Mouse (Mus musculus) megakaryocyte, adult 5-6 weeks (primary cell): ENCODE results near the gene Aldh2. TPM values are rescaled to one million over a fixed set of nuclear protein-coding genes. Genes with fewer than 3 reads are reported as not detected.

Experiments
- ATAC-seq: 2 replicates; pipeline ENCODE4 v1.8.0; 2016; ENCODE audit warnings: mild to moderate bottlenecking, inconsistent platforms; ENCODE audit not compliant: poor library complexity, severe bottlenecking
- total RNA-seq, 2 experiments: library from RNA; stranded (forward) in 1 of 2; stranded (reverse) in 1 of 2; fragments of 153-499, 151-499 nt in 1 of 2; fragments of 221-1000, 200-1000 nt in 1 of 2; gene quantifications; 2 replicates each; pipeline versions ENCODE4 v1.2.3 to v1.2.4; 2015 to 2017

Aldh2 gene
- total RNA-seq, 2 experiments from 2014 or later, result 142 to 509 TPM

DNA sequence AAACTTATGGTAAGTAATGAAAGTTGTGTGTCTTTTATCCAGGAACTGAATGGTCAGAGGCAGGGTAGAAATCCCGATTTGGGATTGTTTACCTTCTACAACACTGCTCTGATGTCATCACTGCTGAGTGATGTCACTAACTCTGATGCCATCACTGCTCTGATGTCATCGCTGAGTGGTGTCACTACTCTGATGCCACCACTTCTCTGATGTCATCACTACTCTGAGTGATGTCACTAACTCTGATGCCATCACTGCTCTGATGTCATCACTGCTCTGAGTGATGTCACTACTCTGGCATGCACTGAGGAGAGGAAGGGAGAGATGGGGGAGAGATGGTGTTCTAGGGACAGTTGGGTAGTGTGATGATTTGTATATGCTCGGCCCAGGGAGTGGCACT is 31.2 kb downstream of the Aldh2 start:
- no peak for ATAC-seq

DNA sequence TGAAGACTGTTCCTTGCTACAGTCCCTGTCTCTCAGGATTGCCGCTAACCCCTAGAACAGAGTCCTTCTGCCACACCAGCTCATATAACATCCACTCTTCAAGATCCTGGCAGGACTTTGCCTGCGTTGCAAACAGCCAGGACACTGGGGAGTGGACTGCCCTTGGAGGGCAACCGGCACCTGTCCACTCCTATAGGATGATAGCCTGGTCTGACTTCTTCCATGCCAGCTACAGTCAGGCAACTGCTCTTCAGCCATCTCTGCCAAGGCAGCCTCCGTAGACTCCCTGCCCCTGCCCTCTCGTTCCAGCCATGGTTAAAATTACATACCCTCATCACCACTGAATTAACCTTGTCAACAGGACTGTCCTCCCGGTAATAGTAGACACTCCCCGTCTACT is 44.4 kb downstream of the Aldh2 start:
- no peak for ATAC-seq

DNA sequence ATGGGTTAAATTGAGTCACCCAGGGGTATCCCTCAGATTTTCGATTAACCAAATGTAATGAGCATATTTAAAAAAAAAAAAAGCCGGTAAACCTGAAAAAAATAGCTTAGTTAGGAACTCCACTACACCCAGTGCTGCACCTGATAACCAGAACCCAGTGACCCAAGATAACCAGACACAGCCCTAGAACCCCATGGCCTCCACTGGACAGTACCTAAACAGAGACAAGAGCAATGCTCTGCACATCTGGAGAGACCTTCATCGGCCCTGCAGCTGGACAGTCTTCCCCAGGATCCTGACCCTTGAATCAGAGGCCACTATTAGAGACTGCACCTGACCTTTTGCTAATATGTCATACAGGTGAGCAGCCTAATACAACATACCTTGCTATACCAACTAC is 46.5 kb downstream of the Aldh2 start:
- no peak for ATAC-seq

DNA sequence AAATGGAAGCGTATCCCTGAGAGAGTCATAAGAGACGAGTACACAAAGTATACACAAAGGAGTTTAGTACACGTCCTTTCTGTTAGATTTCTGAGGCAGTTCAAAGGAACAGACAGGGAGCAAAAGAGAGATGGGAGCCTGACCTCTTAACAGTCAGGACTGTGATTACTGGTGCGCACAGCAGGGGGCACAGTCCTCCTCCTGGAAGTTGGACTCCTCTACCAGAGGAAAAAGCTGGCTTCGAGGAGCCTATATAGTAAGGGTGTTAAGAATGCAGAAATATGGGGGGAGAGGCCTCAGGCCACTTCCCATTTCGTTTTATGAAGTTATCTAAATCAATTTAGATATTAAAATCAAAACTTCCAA is 47.1 kb downstream of the Aldh2 start:
- ATAC-seq, result peak; percentile 70

DNA sequence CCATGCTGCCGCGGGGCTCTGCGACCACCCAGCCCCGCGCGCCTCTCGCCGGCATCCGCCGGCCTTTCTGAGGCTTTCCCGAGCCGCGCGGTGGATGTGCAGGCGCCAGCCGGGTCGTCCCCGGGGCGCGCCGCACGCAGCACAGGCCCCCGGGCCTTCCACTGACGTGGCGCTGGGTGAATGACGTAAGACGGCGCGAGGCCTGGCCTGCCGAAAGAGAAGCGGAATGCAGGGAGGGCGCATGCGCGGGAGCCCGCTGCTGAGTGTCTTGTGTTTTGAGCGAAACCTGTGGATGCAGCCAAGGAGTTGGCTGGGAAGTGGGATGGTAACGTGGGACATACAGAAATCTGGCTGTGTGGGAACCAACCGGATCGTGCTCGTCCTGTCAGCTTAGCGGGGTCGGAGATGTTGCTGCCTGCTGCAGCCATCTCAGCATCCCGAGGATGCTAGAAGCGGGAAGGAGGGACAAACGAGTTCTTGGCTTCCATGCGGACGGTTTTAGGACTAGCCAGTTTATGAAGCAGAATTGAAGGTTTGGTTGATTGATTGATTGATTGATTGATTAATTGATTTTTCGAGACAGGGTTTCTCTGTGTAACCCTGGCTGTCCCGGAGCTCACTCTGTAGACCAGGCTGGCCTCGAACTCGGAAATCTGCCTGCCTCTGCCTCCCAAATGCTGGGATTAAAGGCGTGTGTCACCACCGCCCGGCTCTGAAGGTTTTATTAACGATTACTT is 47.7 kb downstream of the Aldh2 start, which contains the start of gene Mapkapk5:
TSS of gene Mapkapk5 (minus strand) at position 113 of the 737 bp plus-strand sequence.
- ATAC-seq, result peak; percentile 94

DNA sequence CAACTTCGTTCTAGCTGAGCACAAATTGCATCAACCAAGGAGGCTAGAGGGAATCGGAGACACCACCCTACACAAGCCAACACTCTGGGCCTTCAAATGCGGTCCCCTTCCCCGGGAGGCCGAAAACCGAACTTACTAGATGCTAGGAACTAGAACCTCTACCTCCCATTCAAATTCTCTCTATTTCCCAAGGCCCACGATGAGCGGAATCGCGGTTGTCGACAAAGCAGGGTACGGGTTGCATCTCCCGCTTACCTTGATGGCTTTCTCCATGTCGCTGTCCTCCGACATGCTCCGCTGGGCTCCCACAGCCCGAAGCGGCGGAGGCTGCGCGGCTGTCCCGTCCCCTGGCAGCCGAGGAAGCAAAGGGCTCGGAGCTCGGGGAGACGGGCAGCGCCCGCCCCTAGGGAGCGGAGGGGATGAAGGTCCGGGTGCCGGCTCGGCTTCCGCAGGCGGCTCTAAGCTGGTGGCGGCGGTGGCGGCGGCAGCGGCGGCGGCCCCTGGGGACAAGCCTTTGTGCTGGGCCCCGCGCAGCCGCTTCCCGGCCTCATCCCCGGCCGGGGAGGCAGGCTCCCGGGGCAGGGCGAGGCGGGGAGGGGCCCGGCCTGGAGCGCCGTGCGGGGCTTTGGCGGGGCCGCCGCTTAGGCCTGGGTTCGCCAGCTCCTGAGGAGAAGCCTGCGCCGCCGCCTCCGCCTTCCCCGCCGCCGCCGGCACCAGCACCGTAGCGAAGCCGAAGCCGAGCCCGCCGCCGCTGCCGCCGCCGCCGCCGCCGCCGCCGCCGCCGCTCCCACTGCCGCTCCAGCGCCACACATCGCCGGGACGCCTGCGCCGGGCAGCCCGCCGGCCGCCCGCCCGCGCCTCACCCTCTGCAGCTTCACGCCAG is 48.5 kb downstream of the Aldh2 start, which contains the start of the genes Adam1a and Gm42878:
TSS of gene Adam1a (minus strand) at position 573 of the 883 bp plus-strand sequence.
TSS of gene Gm42878 (minus strand) at position 573 of the 883 bp plus-strand sequence.
- ATAC-seq, result peak; percentile 48

DNA sequence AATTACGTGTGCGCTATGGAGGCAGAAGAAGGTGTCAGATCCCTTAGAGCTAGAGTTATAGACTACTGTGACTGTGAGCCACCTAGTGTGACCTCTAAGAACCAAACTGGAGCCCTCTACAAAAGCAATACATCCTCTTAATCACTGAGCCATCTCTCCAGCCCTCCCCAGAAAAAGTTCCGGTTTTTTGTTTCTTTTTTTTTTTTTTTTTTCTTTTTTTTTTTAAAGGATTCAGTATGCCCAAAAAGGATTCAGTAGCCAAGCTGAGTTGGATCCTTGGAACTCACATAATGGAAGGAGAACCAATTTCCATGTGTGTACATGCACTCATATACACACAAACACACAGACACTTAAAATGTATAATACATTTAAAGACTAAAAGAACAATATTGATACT is 50.3 kb downstream of the Aldh2 start:
- no peak for ATAC-seq

DNA sequence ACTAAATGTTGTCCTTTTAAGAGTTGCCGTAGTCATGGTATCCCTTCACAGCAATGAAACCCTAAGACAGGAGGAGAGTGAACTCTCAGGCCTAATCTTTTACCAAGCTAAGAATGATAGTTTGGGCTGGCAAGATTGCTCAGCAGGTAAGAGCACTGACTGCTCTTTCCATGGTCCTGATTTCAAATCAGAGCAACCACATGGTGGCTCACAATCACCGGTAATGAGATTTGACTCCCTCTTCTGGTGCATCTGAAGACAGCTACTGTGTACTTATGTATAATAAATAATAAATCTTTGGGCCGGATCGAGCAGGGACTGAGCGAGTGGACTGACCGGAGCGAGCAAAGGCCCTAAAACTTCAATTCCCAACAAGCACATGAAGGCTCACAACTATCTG is 52.4 kb downstream of the Aldh2 start:
- ATAC-seq, result no peak

DNA sequence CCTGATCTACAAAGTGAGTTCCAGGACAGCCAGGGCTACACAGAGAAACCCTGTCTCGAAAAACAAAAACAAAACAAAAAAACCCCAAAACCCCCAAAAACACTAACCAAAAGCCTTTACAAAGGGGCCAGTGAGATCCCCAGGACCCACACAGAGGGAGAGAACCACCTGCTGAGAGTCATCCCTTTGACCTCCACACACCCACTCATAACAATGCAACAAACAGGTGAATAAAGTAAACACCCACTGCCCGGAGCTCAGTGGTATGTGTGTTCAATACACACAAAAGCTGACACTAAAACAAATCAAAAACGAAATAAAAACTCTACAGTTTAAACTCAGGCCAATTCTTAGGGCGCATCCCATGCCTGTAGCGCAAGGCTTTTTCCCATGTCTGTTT is 53.6 kb downstream of the Aldh2 start:
- ATAC-seq, result no peak

DNA sequence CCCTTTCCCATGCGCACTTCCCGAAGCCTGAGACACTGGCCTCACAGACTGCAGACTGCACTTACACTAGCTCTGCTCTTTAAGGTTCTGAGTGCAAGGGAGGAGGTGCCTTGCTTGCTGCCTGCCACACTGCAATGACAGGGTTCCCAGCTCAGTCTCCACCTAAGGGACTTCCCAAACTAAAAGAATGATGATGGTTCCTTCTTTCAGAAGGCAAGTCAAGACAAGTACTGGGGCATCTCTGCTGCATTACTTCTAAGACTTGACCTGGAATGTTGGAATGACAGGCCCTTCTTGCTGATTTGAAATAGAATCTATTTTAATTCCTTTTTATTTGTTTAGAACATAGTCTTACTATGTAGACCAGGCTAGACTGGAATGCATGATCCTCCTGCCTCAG is 56.0 kb downstream of the Aldh2 start:
- ATAC-seq, result no peak

DNA sequence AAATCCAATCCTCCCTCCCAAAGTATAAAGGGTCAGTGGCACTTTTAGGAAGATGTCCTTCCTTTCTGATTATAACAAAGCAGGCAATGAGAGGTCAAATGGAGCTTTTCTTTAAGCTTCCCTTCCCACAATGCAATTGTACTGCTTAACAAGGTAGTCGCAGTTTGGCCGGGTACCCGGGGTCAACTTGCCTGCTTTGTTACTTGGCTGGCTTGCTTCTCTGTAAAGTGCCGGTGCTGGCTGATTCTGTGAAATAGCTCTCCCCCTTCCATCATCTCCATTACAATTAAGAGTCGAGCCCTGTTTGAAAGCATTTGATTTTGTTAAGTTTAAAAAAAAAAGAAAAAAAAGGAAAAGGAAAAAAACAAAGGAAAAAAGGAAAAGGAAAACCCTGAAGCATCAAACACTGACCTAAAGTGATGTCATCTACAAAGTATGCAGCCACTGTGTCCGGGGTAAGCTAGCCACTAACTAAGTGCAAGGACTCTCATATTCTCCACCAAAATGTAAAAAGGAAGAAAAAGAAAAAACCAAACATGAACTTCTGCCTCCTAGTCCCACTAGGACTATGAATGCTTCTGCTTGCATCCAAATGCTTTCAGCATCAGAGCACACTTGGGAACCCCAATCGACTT is 56.6 kb downstream of the Aldh2 start:
- no peak for ATAC-seq

DNA sequence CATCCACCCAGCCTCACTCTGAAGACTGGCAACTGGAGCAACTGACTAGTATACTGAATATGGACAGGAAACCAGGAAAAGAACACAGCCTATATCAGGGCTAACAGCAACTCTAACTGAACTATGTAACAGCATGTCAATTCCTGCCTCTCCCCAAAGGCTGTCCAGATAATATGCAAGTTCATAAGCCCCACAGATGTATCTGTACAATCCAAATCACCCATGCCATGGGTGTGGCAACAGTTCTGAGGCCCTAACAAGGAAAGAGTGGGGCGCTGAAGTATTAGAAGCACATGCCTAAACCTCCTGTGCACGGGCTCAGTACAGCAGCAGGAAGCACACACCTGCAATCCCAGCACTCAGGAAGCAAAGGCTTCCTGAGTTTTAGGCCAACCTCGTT is 58.5 kb downstream of the Aldh2 start:
- ATAC-seq, result no peak

DNA sequence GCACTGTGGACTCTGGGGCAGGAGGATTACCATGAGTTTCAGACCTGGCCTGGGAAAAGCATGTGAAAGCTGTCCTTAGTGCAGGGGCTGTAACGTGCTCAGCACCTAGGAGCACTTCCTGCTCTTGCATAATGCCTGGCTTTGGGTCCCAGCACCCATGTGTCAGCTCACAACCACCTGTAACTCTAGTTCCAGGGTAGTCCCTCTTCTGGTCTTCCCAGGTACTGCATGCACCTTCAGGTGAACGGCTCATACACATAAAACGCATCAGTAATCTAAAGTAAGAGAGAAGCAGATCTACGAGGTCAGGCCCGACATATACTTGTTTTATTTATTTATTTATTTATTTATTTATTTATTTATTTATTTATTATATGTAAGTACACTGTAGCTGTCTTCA is 59.1 kb downstream of the Aldh2 start:
- no peak for ATAC-seq

DNA sequence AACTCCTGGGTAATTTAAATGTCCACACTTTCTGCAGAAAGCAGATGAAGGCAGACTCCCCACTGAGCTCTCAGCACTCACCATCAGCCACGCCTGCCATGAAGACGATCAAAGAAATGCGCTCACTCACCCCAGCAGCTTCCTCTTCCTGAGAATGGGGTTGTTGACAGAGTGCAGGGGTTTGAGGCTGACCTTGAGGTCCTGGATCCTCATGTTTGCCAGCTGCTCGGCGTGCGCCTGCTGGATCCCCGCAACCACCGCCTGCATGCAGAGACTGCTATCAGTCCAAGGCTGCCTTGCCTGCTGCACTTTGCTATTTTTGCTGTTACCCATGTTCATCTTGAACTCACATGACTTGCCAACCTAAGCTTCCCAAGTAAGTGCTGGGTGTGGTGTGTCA is 66.7 kb downstream of the Aldh2 start:
- no peak for ATAC-seq

DNA sequence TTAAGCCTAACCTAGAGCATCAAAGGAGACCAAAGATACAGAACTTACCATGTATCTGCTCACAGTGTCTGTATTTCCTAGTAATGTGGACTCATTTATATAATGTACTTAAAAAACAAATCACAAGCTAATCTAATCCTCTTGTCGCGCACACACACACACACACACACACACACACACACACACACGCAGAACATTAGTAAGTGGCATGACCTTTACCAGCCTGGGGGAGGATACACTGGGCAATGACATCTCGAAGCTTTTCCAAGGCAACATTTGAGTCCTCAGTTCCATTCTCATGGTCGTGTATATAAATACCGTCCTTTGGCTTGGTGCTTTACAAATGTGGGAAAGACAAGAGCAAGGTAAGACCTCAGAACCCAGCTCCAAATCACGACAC is 67.1 kb downstream of the Aldh2 start:
- no peak for ATAC-seq

DNA sequence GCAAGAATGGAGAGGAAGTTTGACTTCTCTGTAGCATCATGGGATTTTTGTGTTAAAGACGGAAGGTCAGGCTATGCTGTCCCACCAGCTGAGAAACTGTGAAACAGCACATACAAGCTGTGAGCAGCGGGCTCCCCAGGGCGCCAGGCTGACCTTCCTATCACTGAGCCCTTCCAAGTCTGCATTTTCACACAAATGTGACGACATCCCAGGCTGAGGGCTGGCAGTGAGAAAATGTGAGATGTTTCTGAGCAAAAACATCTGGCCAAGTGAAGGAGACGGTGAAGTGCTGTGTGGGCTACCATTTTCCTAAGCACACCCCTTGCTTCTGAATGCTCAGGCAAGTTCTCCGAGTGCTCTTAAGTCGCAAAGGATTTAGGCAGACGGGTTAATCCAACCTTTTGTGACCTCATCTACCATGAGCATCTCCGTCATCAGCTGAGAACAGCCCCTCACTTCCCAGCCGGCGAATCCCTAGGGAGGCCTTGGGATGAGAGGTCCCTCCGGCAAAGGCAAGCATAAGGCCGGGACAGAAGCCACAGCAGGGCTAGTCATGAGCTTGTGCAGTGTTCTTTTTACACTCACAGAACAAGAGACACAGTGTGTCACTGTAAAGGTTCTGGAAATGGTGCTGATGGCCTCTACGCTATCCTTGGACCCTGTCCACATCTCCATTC is 67.7 kb downstream of the Aldh2 start:
- ATAC-seq, result no peak

DNA sequence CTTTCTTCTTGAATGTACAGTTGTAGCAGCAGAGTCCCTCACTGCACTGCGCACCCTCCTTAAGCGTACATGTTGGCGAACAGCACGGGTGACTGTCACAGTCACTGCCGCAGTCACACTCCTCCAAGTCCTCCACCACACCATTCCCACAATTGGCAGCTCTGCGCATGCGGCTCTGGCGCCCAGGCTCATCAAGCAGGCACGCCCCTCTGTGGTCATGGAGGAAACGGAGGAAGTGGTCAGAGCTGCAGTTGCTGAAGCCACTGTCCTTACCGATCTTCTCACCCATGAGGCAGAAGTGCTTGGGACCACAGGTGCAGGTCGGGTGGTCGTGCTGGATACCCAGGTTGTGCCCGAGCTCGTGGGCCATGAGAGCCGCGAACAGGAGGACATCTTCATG is 73.9 kb downstream of the Aldh2 start:
- ATAC-seq, result peak; percentile 95

DNA sequence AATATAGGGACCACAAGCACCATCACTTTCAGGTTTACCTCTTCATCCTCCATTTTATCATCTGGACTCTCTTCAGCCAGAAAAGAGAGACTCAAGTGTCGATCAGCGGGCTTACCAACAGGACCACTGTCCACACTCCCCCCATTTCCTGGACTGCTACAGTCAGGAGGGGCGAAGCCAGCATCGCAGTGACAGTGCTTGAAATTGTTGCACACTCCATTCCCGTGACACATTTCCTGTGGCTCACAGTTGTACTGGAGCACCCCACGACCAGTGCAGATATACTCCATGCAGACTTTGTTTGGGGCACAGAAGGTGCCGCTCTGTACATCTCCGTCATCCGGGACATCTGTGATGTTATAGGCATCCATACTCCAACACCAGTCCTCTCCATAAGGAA is 74.6 kb downstream of the Aldh2 start:
- ATAC-seq, result peak; percentile 28; the same call in 1 of the 2 replicates
